Mouse (Mus musculus): Measurements from ENCODE around the gene Ube4a.

The Ube4a gene

DNA sequence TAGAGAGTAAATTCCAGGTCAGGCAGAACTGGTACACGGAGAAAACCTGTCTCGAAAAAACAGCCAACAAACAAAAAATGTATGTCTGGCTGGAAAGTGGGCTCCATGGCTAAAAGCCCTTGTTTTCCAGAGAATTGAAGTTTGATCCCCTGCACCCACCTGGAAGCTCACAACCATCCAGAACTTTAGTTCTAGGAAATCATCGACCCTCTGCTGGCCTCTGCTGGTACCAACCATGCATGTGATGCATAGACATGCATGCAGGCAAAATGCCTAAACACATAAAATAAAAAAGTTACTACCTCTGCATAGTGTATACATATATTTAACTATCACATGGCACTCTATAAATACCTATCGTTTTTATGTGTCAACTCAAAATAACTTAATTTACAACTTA lies 65.0 kb downstream of the Ube4a start:
- no peak for DNase-seq (ENCODE audit: low spot score in 2 of 2)

DNA sequence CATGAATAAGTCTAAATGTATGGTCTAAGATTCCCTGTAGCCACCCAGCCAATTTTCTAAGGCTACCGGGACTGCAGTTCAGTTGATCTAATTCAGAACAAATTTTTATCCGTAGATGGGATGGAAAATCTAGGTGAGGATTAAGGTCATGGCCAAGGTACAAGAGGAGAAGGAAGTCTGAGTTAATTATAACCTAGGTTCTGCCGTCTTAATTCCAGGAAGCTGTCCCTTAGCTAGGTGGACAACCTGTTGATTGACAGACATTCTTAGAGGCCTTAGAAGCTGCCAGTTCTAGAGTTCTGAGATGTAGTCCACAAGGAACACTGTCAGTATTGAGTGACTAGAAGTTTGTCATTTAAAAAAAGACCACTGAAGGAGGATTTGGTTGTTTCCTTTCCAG lies 65.7 kb downstream of the Ube4a start:
- no peak for DNase-seq (ENCODE audit: low spot score in 2 of 2)

- DNase-seq (ENCODE audit: low spot score in 2 of 2): no peak
Observed at GRCm38 (mm10) chr9:44897024-44897423, 68.4 kb downstream of the Ube4a start.

DNA sequence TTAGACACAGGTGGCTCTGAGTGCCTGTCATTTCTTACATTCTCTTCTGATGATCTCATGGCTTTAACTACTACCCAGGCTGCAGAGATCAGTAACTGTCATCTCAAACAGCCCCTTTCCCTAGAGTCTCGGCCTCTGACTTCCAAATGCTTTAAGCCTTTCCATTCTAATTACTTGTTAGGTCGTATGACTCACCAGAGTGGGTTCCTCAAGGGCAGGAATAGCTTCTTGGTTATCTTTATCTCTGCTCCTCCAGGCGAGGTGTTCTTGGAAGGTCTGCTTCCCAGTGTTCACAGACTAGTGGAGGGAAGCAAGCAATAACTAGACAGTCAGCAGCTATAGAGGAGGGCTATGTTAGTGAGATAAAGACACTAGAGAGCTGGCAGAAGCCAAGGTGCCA lies 72.7 kb downstream of the Ube4a start:
- no peak for DNase-seq (ENCODE audit: low spot score in 2 of 2)

GRCm38 (mm10) chr9:44891210-44891609 lies 74.2 kb downstream of the Ube4a start:
- DNase-seq (ENCODE audit: low spot score in 2 of 2): no peak

DNA sequence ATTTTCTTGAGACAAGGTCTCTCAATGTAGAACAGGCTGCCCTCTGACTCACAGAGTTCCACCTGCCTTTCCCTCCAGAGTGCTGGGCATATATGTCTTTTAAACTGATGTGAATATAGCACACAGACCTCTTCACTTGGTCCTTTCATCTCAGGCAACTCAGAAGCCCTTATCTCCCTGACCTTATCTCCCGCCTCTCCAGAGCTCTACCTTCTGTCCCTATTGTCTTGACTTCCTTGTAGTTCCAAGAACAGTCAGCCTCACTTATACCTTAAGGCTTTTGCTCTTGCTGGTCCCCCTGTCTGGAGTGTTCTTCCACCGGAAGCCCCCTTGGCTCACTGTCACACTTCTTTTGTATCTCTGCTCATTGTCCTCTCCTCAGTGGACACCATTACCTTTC lies 75.3 kb downstream of the Ube4a start:
- DNase-seq (ENCODE audit: low spot score in 2 of 2): no peak

GRCm38 (mm10) chr9:44888114-44888624 lies 77.2 kb downstream of the Ube4a start:
- DNase-seq (ENCODE audit: low spot score in 2 of 2): no peak

- DNase-seq (ENCODE audit: low spot score in 2 of 2): peak; percentile 72 to 80
Observed at GRCm38 (mm10) chr9:44882981-44883569, 82.3 kb downstream of the Ube4a start.

GRCm38 (mm10) chr9:44882436-44882980 lies 82.9 kb downstream of the Ube4a start:
- DNase-seq (ENCODE audit: low spot score in 2 of 2): peak; percentile 68 to 77

DNA sequence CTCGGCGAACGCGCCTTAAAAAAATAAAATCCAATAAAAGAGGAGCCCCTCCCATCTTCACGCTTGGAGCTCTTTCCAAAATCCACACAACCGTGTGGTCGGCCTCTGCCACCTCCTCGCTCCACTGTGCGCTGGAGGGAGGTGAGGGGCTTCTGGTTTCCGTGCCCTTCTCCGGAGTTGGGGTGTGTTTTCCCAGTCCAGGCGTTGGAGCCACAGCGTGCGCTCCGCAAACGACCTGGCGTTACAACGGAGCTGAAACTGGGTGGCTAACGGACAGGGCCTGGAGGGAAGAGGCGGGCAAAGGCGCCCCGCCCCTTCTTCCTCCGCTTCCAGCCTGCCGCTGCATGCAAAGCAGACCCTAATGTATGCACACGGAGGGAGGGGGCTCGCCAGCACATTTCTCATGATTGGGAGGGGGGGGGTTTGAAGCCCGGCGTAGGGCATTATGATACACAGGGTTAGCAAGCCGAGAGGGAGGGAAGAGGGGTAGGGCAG lies 83.4 kb downstream of the Ube4a start:
- DNase-seq (ENCODE audit: low spot score in 2 of 2): peak; percentile 89 to 91

GRCm38 (mm10) chr9:44881221-44881871 lies 84.1 kb downstream of the Ube4a start, which contains the start of gene Kmt2a:
Gene Kmt2a (minus strand): TSS chr9:44881296.
- peak; percentile 97 to 98 for DNase-seq (ENCODE audit: low spot score in 2 of 2)

- peak; percentile 56 to 57 for DNase-seq (ENCODE audit: low spot score in 2 of 2)
Observed at GRCm38 (mm10) chr9:44880309-44881081, 84.9 kb downstream of the Ube4a start.

- no peak for DNase-seq (ENCODE audit: low spot score in 2 of 2)
Observed at GRCm38 (mm10) chr9:44879694-44880271, 85.6 kb downstream of the Ube4a start.

- no peak for DNase-seq (ENCODE audit: low spot score in 2 of 2)
Observed at GRCm38 (mm10) chr9:44878776-44879500, 86.5 kb downstream of the Ube4a start.

GRCm38 (mm10) chr9:44877686-44878085 lies 87.7 kb downstream of the Ube4a start:
- DNase-seq (ENCODE audit: low spot score in 2 of 2): no peak

DNA sequence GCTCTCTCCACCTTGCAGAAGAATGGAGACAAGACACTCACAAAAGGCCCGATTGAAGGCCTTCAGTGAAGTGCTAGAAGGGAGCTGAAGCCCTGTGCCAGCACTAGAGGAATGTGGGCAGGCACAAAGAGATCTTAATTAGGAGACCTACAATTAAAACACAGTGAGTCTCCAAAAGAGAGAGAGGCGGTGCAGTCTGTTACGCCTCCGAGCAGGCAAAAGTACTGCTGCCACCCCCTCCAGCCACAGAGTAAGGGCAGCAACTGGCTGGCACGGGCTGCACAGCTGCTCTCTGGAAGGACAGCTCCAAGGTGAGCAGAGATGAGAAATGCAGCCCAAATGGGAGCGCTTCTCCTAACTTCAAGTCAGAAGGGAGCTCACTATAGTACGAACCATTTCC lies 89.9 kb downstream of the Ube4a start:
- peak; percentile 40 to 52 for DNase-seq (ENCODE audit: low spot score in 2 of 2)

DNA sequence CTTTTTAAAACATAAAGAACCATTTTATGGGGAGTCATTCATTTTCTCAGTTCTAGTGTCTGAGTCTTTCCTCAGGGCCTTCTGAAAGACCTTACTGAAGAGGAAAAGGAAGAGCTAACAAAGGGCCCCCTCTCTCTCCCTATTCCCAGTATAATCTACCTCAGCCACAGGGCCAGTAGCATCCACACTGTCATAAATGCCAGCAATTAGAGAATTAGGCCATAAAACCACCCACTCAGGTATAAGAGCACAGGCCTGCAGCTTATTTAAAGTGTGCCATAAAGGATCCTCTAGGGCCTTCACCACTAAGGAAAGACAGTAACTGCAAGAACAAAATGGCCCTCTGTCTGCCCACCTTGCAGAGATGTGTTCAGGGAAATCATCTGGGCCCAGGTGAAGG lies 91.2 kb downstream of the Ube4a start:
- DNase-seq (ENCODE audit: low spot score in 2 of 2): no peak

GRCm38 (mm10) chr9:44873665-44874064 lies 91.7 kb downstream of the Ube4a start:
- DNase-seq (ENCODE audit: low spot score in 2 of 2): no peak

Measured in right cerebral cortex, postnatal 10 days (tissue).